Mouse (Mus musculus) Muller cell, postnatal 12 days (primary cell): ENCODE data around the gene Cryba1.
"Not testable (repeated sequence)": the region's sequence is repeated elsewhere in the genome, so short reads cannot be mapped to it uniquely, and the experiment has no call there.

Experiments
- DNase-seq: peaks from one replicate; pipeline ENCODE4 v3.0.0-alpha.2; 2015; ENCODE audit errors: inconsistent ontology term

Cryba1 gene

GRCm38 (mm10) chr11:77725183-77725582 lies at the start of gene Cryba1:
Gene Cryba1, minus strand, starts transcription at chr11:77725283.
- no peak for DNase-seq

- DNase-seq, result no peak
Observed at GRCm38 (mm10) chr11:77771879-77772713, 47.0 kb upstream of the Cryba1 start.

- DNase-seq, result no peak
Observed at GRCm38 (mm10) chr11:77770346-77770745, 45.3 kb upstream of the Cryba1 start.

- no peak for DNase-seq
Observed at GRCm38 (mm10) chr11:77769496-77769895, 44.4 kb upstream of the Cryba1 start.

GRCm38 (mm10) chr11:77766351-77767001 lies 41.4 kb upstream of the Cryba1 start:
- peak; percentile 60 for DNase-seq

- DNase-seq, result no peak
Observed at GRCm38 (mm10) chr11:77765459-77765777, 40.3 kb upstream of the Cryba1 start.

- DNase-seq, result no peak
Observed at GRCm38 (mm10) chr11:77764694-77765458, 39.8 kb upstream of the Cryba1 start.

GRCm38 (mm10) chr11:77763673-77764340 lies 38.7 kb upstream of the Cryba1 start:
- peak; percentile 55 for DNase-seq

- DNase-seq, result peak; percentile 92
Observed at GRCm38 (mm10) chr11:77762783-77763672, 37.9 kb upstream of the Cryba1 start, which contains the start of gene Myo18a. Gene Myo18a, plus strand, starts transcription at chr11:77763246.

GRCm38 (mm10) chr11:77760031-77760430 lies 34.9 kb upstream of the Cryba1 start:
- DNase-seq, result no peak

GRCm38 (mm10) chr11:77753469-77753868 lies 28.4 kb upstream of the Cryba1 start:
- no peak for DNase-seq

GRCm38 (mm10) chr11:77752525-77752924 lies 27.4 kb upstream of the Cryba1 start:
- no peak for DNase-seq

- no peak for DNase-seq
Observed at GRCm38 (mm10) chr11:77748996-77749395, 23.9 kb upstream of the Cryba1 start.

GRCm38 (mm10) chr11:77747103-77747502 lies 22.0 kb upstream of the Cryba1 start:
- not testable (repeated sequence) for DNase-seq

GRCm38 (mm10) chr11:77746652-77747051 lies 21.6 kb upstream of the Cryba1 start:
- no peak for DNase-seq

GRCm38 (mm10) chr11:77743966-77744365 lies 18.9 kb upstream of the Cryba1 start:
- no peak for DNase-seq

GRCm38 (mm10) chr11:77738555-77738954 lies 13.5 kb upstream of the Cryba1 start:
- no peak for DNase-seq

- peak; percentile 69 for DNase-seq
Observed at GRCm38 (mm10) chr11:77737289-77737688, 12.2 kb upstream of the Cryba1 start.

- peak; percentile 89 for DNase-seq
Observed at GRCm38 (mm10) chr11:77728587-77728986, 3.5 kb upstream of the Cryba1 start.

- no peak for DNase-seq
Observed at GRCm38 (mm10) chr11:77724766-77725165, 317 bp downstream of the Cryba1 start.

GRCm38 (mm10) chr11:77721389-77721788 lies 3.7 kb downstream of the Cryba1 start:
- DNase-seq, result no peak
